Mouse (Mus musculus) kidney, embryonic 16.5 days (tissue): Measurements from ENCODE around the gene Smco2. TPM values are rescaled to one million over a fixed set of nuclear protein-coding genes. Genes with fewer than 3 reads are reported as not detected.

Experiments
- ATAC-seq: fragments of 200-750 bp; cut with Nextera tagmentation; 2 replicates; pipeline ENCODE4 v1.8.0; 2017; ENCODE audit warnings: moderate TSS enrichment; ENCODE audit not compliant: low FRiP score, low TSS enrichment
- H3K27ac ChIP-seq: fragments of 300-500 bp; sonication (generic); 2 replicates; pipeline ENCODE4 v1.5.1; 2014; ENCODE audit warnings: low read length
- H3K27me3 ChIP-seq: fragments of 300-500 bp; sonication (generic); 2 replicates; pipeline ENCODE4 v1.6.1; 2014; ENCODE audit warnings: low read length, control low read depth, mixed read lengths; ENCODE audit not compliant: insufficient read depth
- H3K36me3 ChIP-seq: fragments of 300-500 bp; sonication (generic); 2 replicates; pipeline ENCODE4 v1.6.1; 2014; ENCODE audit warnings: low read length, control low read depth, mixed read lengths; ENCODE audit not compliant: insufficient read depth
- H3K4me1 ChIP-seq: fragments of 300-500 bp; sonication (generic); 2 replicates; pipeline ENCODE4 v1.6.1; 2014; ENCODE audit warnings: low read length, control low read depth, mixed read lengths; ENCODE audit not compliant: insufficient read depth
- H3K4me2 ChIP-seq: fragments of 300-500 bp; sonication (generic); replicated peaks from 2 replicates; pipeline ENCODE4 v1.6.1; 2014; ENCODE audit warnings: low read depth, low read length
- H3K4me3 ChIP-seq: fragments of 300-500 bp; sonication (generic); 2 replicates; pipeline ENCODE4 v1.5.1; 2014; ENCODE audit warnings: mild to moderate bottlenecking, low read length
- H3K9ac ChIP-seq: fragments of 300-500 bp; sonication (generic); replicated peaks from 2 replicates; pipeline ENCODE4 v1.6.1; 2014; ENCODE audit warnings: low read length
- H3K9me3 ChIP-seq: fragments of 300-500 bp; sonication (generic); 2 replicates; pipeline ENCODE4 v1.6.1; 2016; ENCODE audit warnings: low read length, control low read depth
- WGBS: fragments of 180-500 bp; shearing (Covaris S2); extraction: QIAGEN DNeasy Blood & Tissue Kit; methylation state at CpG from one replicate; pipeline ENCODE4 v1.1.7; 2014; 5-methylcytosine and 5-hydroxymethylcytosine counted together
- polyA plus RNA-seq: library from polyadenylated mRNA; unstranded; fragments of >200 nt; fragmentation: Nextera tagmentation; extraction: Ambion mirVana; gene quantifications from 2 replicates; pipeline ENCODE4 v1.2.1, GENCODE M21; 2015

The Smco2 gene
- polyA plus RNA-seq, 1 experiment from 2014 or later, result not detected

GRCm38 (mm10) chr6:146888660-146889490 lies 39.0 kb downstream of the Smco2 start:
- H3K4me3 ChIP-seq, result peak overlapping the region; percentile 94
- H3K9me3 ChIP-seq, result no peaks in the 10 kb centered on the region
- ATAC-seq, result peak; percentile 74
- peak overlapping the region; percentile 86 for H3K4me2 ChIP-seq
- no peaks in the 10 kb centered on the region for H3K36me3 ChIP-seq
- no peaks in the 10 kb centered on the region for H3K27me3 ChIP-seq
- 6% methylated on average over 26 of the region's 26 CpGs for WGBS
- peaks cover 45% of the 10 kb centered on the region for H3K4me1 ChIP-seq
- peak overlapping the region; percentile 87 for H3K27ac ChIP-seq
- H3K9ac ChIP-seq, result peak overlapping the region; percentile 96

DNA sequence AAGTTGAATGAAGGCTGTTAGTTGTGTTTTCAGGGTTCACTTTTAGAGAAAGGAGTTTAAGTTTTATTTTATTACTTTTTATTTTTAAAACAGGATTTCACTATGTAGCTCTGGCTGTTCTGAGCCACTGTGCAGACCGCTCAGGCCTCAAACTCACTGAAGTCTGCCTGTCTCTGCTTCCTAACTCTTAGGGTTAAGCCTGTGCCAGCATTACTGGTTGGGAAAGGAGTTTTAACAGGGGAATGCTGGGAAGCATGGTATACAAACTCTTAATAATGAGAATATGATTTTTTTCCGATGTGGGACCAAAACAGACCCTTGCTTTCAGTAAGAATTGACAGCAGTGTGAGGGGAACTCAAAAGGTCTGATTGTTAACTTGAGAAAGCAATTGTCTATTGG lies 40.3 kb downstream of the Smco2 start:
- H3K27me3 ChIP-seq, result no peaks in the 10 kb centered on the region
- H3K27ac ChIP-seq, result peak overlapping the region; percentile 67
- peaks cover 38% of the 10 kb centered on the region for H3K4me1 ChIP-seq
- peak overlapping the region; percentile 86 for H3K4me2 ChIP-seq
- H3K4me3 ChIP-seq, result peak overlapping the region; percentile 29
- ATAC-seq, result no peak
- H3K9me3 ChIP-seq, result no peaks in the 10 kb centered on the region
- no peaks in the 10 kb centered on the region for H3K36me3 ChIP-seq
- H3K9ac ChIP-seq, result peak overlapping the region; percentile 46
- WGBS, result 64% methylated on average over 2 of the region's 2 CpGs

DNA sequence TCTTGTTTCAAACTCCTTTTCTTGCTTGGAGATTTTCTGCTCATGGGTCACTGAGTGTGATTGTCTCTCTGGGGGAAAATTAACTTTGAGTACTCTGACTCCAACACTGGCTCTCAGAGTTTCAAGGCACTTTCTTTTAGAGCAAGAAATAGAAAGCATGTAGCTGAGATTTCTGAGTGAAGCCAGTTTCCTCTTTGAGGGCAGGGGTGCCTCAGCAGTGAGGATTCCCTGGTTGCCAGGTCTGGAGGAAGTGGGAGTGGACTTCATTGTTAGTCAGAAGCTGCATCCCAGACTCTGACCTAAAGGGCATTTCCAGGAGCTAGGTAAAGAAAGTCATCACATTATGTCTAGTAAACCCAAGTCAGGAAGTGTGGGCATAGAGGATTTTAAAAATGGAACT lies 40.7 kb downstream of the Smco2 start:
- H3K9me3 ChIP-seq, result no peaks in the 10 kb centered on the region
- no peak for ATAC-seq
- H3K9ac ChIP-seq, result peak overlapping the region; percentile 46
- H3K4me2 ChIP-seq, result peak overlapping the region; percentile 86
- peak overlapping the region; percentile 29 for H3K4me3 ChIP-seq
- no peaks in the 10 kb centered on the region for H3K36me3 ChIP-seq
- peak overlapping the region; percentile 67; the same call in 1 of the 2 replicates for H3K27ac ChIP-seq
- no peaks in the 10 kb centered on the region for H3K27me3 ChIP-seq
- H3K4me1 ChIP-seq, result peaks cover 34% of the 10 kb centered on the region

GRCm38 (mm10) chr6:146893890-146894289 lies 44.0 kb downstream of the Smco2 start:
- Histone ChIP-seq H3K9me3 (no peaks in the 10 kb centered on the region), H3K27ac (no peak overlapping the region), H3K4me1 (peaks cover 37% of the 10 kb centered on the region), H3K36me3 (no peaks in the 10 kb centered on the region), H3K4me2 (no peak overlapping the region), H3K9ac (no peak overlapping the region), H3K4me3 (no peak overlapping the region), H3K27me3 (no peaks in the 10 kb centered on the region)
- ATAC-seq, result no peak
- 37% methylated on average over 2 of the region's 2 CpGs for WGBS

GRCm38 (mm10) chr6:146898709-146899108 lies 48.8 kb downstream of the Smco2 start:
- no peak overlapping the region for H3K9ac ChIP-seq
- H3K4me2 ChIP-seq, result no peak overlapping the region
- peak; percentile 15; the same call in 1 of the 2 replicates for ATAC-seq
- peak overlapping the region; percentile 49 for H3K27ac ChIP-seq
- WGBS, result 78% methylated on average over 6 of the region's 6 CpGs
- H3K4me3 ChIP-seq, result no peak overlapping the region
- peaks cover 27% of the 10 kb centered on the region for H3K4me1 ChIP-seq
- no peaks in the 10 kb centered on the region for H3K27me3 ChIP-seq
- H3K36me3 ChIP-seq, result peaks cover 6% of the 10 kb centered on the region; the same call in 1 of the 2 replicates
- no peaks in the 10 kb centered on the region for H3K9me3 ChIP-seq

DNA sequence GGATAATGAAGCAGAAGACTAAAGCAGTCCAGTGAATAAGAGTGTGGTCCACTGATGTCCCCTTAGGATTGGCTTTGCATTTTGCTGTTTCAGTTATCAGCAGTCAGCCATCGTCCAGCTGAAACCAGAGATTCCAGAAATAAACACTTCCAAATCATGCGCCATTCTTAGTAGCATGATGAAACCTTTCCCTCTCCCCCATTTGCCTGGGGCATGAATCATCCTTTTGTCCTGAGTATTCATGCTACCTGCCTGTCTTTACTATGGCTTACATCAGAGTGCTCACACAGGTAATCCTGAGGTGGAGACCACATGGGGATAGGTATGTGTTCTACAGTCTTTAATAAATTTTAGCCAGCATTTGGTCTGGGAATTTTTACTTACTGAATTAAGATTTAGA lies 49.7 kb downstream of the Smco2 start:
- no peak overlapping the region; the same call in 1 of the 2 replicates for H3K27ac ChIP-seq
- H3K9me3 ChIP-seq, result no peaks in the 10 kb centered on the region
- WGBS, result 59% methylated on average over 2 of the region's 2 CpGs
- H3K4me2 ChIP-seq, result no peak overlapping the region
- H3K9ac ChIP-seq, result no peak overlapping the region
- no peak for ATAC-seq
- peaks cover 6% of the 10 kb centered on the region; the same call in 1 of the 2 replicates for H3K36me3 ChIP-seq
- H3K4me1 ChIP-seq, result peaks cover 29% of the 10 kb centered on the region
- no peak overlapping the region for H3K4me3 ChIP-seq
- no peaks in the 10 kb centered on the region for H3K27me3 ChIP-seq

DNA sequence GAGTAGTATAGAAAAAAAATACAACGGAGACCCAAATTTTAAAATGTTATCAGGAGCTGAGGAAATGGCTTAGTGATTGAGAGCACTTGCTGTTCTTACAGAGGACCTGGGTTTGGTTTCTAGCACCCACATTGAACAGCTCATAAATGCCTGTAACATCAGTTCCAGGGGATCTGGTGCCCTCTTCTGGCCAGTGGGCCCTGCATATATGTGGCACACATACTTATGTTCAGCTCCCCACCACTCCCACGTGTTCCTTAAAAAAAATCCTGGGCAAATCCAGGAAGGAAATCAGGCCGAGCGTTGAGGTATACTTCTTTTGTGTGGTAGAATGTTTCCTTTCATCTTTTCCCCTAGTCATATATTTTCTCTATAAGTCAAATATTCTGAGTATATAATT lies 52.0 kb downstream of the Smco2 start:
- peaks cover 47% of the 10 kb centered on the region for H3K4me1 ChIP-seq
- H3K36me3 ChIP-seq, result peaks cover 6% of the 10 kb centered on the region; the same call in 1 of the 2 replicates
- no peaks in the 10 kb centered on the region for H3K27me3 ChIP-seq
- no peak overlapping the region for H3K4me2 ChIP-seq
- no peak overlapping the region for H3K27ac ChIP-seq
- no peak for ATAC-seq
- H3K9ac ChIP-seq, result no peak overlapping the region
- H3K4me3 ChIP-seq, result no peak overlapping the region
- WGBS, result 90% methylated on average over 4 of the region's 4 CpGs
- no peaks in the 10 kb centered on the region for H3K9me3 ChIP-seq

GRCm38 (mm10) chr6:146903632-146904031 lies 53.7 kb downstream of the Smco2 start:
- Histone ChIP-seq H3K4me3 (no peak overlapping the region), H3K4me2 (no peak overlapping the region), H3K27me3 (no peaks in the 10 kb centered on the region), H3K36me3 (peaks cover 6% of the 10 kb centered on the region; the same call in 1 of the 2 replicates), H3K4me1 (peaks cover 46% of the 10 kb centered on the region), H3K9ac (no peak overlapping the region), H3K27ac (no peak overlapping the region), H3K9me3 (no peaks in the 10 kb centered on the region)
- ATAC-seq, result no peak
- 75% methylated on average over 2 of the region's 2 CpGs for WGBS

DNA sequence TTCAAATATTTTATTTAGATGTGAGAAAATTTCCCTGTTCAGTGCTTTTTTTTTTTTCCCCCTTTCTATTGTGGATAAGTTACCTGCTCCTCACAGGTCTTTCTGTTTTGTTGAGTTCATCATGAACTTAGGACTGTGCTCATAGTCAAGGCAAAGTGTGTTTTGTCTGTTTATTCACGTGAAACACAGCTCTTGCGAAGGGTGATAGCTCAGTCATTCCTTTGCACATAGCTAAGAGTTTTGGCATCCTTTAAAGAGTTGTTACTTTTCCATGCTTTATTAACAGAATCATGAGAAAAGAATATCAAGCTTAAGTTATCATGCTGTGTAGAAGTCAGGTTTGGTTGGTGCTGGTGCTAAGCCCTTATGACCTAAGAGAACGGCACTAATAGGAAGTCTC lies 54.8 kb downstream of the Smco2 start:
- WGBS, result 78% methylated on average over 3 of the region's 3 CpGs
- H3K9ac ChIP-seq, result no peak overlapping the region
- no peak for ATAC-seq

More for the DNA sequence above, 54.8 kb downstream of the Smco2 start:
- no peak overlapping the region for H3K27ac ChIP-seq
- no peaks in the 10 kb centered on the region for H3K9me3 ChIP-seq
- peaks cover 6% of the 10 kb centered on the region; the same call in 1 of the 2 replicates for H3K36me3 ChIP-seq
- H3K4me3 ChIP-seq, result no peak overlapping the region
- H3K4me2 ChIP-seq, result no peak overlapping the region
- H3K27me3 ChIP-seq, result no peaks in the 10 kb centered on the region
- peaks cover 37% of the 10 kb centered on the region for H3K4me1 ChIP-seq
